Mouse (Mus musculus) gastrocnemius, postnatal 36 days (tissue): ENCODE data around the gene Zcchc14. TPM values are rescaled to one million over a fixed set of nuclear protein-coding genes. Genes with fewer than 3 reads are reported as not detected.

Source experiments
- DNase-seq, 2 experiments: peaks; one replicate each; pipeline ENCODE4 v3.0.0; 2022
- intact Hi-C: fragments of 180-260 bp; cut with DNase I; formaldehyde crosslinking; loops from one replicate; pipeline ENCODE4 v1.15.1; 2025
- total RNA-seq, 2 experiments: library from RNA; stranded (reverse); gene quantifications; 2 replicates each; pipeline ENCODE4 v1.2.3; 2021

The Zcchc14 gene
- total RNA-seq, 2 experiments from 2014 or later, result 14.2 to 17.2 TPM

DNA sequence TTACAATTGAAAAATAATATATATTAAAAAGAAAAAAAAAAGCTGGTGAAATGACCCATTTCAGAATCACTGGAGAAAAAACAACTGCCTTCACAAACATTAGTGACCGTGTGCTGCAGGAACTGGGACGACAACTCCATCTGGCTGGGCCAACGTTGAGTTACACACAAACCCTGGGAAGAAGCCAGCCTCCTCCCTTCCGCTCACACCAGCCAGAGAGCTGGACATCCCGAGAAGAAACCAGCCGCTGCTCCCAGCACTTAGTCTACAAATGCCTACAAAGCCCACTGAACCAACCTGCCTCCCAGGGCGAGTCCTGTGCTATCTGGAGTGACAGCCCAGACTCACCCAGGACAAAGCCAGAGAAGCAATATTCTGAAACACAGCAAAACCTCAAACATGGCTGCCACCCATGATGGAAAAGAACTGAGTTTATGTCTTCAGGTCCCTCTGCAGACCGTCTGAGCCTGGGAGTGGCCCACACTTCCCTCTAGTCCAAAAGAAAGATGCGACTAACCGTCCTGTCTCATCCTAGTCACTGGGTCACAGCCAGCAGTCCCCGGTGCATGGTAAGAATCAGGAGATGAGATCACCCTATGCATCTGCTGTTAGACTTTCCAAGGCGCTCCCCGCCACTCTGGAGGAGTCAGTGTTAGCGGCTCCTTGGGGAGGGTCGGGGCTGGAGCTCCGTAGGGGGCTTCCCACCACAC is 90.9 kb downstream of the Zcchc14 start:
- peak; percentile 59 to 75 for DNase-seq
- intact Hi-C loops, result no loop called here

DNA sequence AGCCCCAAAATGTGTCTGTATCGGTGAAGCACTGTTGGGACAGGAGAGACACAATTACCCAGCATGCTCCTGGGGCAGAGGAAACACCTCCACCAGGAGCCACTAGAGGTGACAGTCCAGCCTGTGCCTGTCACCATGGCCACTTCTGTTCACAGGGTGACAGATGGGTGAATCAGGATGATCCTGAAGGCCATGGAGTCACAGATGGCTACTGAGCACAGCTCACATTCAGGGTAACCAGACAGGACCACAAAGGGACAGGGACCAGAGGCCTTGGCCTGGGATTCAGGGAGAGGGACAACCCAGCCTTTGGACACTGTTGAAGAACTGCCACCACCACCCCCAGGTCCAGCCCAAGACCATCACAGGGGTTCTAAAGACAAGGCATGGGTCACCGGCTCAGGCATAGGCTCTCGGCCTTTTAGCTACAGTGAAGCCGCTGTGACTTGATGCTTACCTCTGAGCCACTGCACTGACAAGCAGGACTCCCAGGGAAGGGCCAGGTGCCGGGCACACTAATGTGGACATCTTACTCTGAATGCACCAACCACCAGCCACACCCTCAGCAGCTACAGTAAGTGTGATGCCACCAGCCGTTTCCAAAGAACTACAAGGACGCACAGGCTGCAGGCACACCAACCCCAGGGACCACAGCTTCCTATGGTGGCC is 92.1 kb downstream of the Zcchc14 start:
- intact Hi-C loops, result no loop called here
- no peak for DNase-seq

DNA sequence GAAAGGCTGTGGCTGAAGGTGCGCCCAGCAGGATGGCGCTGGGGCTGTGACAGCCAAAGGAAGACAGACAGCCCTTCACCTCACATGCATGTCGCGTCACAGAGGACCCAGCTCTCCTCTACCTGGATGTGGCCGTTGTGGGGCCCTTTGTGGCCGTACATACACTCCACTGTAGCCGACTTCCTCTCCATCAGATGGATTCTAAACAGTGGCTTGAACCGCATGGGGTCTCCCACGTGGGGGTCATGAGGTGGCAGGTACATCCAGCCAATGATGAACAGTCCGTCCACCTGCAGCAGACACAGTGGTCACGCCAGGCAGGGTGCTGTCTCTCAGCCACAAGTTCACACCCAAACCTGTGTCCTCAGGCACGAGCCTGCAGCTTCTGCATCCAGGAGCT is 92.9 kb downstream of the Zcchc14 start:
- intact Hi-C loops, result no loop called here
- peak in 1 of 2 experiments; percentile 3 for DNase-seq

DNA sequence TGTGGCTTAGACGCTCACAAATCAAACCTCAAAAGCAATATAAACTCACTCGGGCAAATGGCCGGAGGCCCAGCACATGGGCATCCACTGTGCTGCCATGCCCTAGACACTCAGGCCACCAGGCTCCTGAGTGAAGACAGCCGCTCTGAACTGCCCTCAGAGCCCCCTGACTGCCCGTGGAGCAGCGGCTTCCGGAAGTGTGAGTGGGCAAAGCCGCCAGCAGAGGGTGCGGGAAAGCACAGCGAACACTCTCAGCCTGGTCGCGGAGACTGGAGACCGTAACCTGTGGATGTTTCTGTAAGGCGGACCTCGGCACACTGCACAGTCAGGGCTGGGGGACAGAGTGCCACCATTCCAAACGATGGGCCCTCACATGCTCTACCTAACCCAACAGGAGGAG is 94.2 kb downstream of the Zcchc14 start:
- intact Hi-C loops, result no loop called here
- peak in 1 of 2 experiments; percentile 2 for DNase-seq

DNA sequence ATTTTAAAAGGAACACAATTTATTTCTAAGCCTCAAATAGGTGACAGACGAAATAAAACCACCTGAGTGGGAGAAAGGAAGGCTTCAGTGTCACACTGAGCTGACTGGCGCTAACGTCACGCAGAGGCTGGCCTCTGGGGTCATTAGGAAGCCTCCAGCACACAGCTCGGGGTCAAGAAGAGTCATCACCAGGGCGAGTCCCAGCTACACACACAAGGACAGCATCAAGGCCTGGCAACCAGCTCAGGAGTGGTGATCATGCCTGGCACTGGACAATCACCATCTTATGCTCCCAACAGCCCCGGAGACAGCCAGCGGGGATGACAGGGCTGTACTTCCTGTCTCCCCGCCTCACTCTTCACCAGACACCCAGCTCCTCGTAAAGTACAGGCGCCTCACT is 95.0 kb downstream of the Zcchc14 start:
- peak in 1 of 2 experiments; percentile 2 for DNase-seq
- intact Hi-C loops, result no loop called here

DNA sequence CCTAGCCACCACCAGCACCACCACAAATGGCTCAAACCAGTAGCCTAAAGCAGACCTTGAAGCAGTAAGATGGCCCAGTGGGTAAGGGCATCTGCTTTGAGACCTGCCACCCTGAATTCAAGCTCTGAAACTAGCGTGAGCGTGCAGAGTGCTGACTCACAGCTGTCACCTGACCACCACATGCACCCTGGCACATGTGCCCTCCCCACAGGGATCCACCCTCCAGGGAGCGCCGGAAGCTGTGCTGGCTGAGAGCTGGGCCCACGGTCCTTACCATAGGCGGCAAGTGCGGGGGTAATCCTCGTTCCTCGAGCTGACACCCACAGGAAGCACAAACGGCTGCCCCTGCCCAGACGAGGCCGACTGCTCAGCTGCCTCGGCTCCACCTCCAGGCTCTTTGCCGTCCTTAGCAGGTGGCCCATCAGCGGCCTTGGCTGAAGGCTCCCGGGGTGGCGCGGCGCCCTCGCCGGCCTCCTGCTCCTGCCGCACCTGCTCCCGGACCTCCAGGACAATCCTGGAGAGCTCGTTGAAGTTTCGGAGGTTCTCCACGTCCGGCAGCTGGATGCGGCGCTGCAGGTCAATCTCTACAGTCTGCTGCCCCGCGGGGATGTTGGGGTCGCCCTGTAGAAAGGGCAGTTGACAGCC is 98.7 kb downstream of the Zcchc14 start:
- intact Hi-C loops, result no loop called here
- peak in 1 of 2 experiments; percentile 24 for DNase-seq

DNA sequence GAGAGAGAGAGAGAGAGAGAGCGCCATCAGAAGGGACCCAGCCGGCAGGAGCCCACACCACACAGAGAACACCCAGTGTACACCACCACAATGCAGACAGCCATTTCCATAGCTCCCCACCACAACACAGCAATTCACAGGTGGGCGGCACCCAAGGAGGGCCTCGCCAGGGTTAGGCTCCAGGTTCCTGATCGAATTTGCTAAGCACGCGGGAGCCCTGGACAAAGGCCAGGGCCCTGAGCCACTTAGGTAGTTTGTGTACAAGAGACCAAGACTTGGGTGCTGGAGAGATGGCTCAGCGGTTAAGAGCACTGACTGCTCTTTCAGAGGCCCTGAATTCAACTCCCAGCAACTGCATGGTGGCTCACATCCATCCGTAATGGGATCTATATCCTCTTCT is 100.2 kb downstream of the Zcchc14 start:
- peak in 1 of 2 experiments; percentile 1 for DNase-seq
- intact Hi-C loops, result no loop called here

DNA sequence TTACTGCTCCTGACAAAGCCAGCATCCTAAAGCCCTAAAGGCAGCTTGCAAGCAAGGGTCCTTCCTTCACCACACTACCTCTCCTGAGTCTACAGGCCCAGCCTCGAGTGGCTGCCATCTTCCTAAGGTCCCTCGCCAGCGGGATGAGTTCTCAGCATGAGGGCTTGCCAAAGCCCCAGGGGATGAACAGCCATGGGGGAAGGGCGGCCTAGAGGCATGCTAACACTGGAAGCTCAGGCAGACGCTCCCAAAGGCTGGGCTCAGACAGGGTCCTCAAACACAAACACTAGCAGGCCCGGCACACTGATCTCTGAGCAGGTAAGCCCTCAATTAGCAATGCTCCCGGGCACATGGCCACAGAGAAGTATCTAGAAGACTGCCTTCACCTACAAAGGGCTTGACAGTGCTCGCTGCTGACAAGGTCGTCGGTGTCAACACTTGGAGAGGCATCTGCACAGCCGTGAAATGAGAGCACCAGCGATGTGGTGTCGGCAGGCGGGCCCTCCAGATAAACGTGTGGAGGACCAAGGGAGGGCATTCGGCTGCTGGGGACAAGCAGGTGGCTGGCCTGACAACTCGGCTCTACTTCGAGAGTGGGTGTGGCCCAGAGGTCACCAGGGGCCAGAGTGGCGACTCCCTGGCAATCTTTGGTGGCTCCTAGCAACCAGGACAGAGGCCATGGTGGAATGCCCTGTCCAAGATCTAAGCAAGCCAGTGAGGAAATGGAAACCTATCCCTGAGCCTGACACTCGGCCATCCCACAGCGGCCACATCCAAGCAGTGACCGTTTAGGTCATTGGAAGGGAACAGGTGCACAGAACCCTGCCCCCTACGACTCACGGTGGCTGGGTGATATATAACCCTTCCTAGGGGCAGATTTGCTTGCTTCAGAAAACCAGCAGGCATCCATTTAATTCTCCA is 101.4 kb downstream of the Zcchc14 start:
- DNase-seq, result peak; percentile 57 to 63
- intact Hi-C loops, result no loop called here

DNA sequence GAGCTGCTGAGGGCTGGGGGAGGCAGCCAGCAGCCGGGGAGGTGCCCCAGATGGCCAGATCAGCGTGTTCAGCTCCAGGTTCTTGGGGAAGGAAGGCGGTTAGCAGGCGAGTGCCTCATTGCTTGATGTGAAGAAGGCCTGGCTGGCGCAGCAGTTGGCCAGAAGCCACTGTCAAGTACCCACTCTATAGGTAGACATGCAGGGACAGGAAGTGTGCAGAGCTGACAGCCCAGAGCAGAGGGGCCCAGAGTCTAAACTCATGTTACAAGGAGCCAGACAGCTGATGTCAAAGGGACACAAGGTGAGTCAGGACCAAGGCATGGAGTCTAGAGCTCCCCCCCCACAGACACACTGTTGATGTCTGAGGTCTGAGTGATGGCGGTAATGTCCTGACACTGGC is 102.6 kb downstream of the Zcchc14 start:
- peak in 1 of 2 experiments; percentile 3 for DNase-seq
- intact Hi-C loops, result no loop called here

Other genes starting within 250 kb of the Zcchc14 start
- gene 1700018B08Rik, start 108.6 kb downstream of the Zcchc14 start, total RNA-seq, result not detected
- 100 to 1,000 TPM; 100 to 124 TPM for gene Fbxo31, start 74.1 kb downstream of the Zcchc14 start, total RNA-seq
- 100 to 1,000 TPM; 133 to 158 TPM for gene Map1lc3b, start 62.5 kb downstream of the Zcchc14 start, total RNA-seq
- not detected for gene Jph3, start 76.7 kb upstream of the Zcchc14 start, total RNA-seq
- 1 to 10 TPM; 9.0 TPM for gene Klhdc4, start 176.7 kb upstream of the Zcchc14 start, total RNA-seq